Mouse (Mus musculus) T-helper 17 cell (primary cell): ENCODE measurements around the gene Olfr688.

Experiments used
- in situ Hi-C, 2 experiments: fragments of 300-600 bp; cut with MboI, MseI; formaldehyde crosslinking; loops; 1 replicate in 1 of 2; 2 replicates in 1 of 2; pipeline ENCODE4 v1.15.1; 2025; ENCODE audit warnings: high pct_unique_total_duplicates in 2 of 2

The Olfr688 gene

DNA sequence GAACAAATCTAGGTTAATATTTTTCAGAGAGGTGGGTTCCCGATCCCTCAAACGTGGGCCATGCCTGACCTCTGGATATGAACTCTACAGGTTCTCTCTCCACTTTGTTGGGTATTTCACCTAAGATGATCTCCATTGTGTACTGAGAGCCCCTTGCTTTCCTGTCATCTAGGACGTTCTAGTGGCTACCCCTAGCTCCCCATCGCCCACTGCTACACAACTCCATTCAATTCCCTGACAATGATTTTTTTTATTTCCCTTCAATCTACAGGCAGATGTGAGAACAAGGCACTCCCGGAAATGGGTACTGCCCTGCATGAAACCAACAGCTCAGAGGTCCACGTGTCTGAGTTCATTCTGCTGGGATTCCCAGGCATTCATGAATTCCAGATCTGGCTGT is at the start of gene Olfr688:
Olfr688 (plus strand) TSS at position 301 of the 400 bp plus-strand sequence.
- in situ Hi-C loops = no loop called here

DNA sequence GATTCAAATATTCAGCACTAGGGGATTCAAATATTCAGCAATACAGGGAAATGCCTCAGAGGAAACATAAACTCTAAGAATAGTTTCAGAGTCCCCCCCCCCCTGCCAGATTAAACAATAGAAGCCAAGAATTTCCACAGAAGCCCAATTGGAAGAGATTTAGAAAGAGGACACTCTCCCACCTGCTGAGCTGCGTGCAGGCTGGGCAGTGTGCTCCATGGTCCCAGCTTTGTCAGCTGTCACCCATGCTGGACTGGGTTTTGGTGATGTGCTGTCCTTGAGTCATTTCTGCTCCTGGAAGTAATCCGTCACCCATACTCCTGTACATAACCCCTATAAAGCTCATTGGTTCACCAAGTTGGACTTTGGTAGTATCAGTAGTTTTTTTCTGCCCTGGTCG is 40.2 kb upstream of the Olfr688 start:
- in situ Hi-C loops = no loop called here

DNA sequence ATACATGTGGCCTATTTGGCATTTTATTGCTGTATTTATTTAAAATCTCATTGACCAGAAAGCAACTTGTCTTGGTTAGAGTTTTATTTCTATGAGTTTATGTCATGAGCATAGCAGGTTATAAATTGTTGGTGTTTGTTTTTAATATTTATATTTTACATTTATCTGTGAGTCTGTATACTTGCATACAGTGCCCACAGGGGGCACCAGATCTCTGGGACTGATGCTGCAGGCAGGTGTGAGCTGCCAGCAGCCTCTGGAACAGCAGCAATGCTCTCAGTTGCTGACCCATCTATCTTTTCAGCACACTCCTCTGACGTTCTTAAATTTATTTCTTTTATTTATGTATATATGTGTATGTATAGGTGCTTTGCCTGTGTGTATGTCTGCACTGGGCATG is 39.7 kb upstream of the Olfr688 start:
- in situ Hi-C loops = no loop called here

DNA sequence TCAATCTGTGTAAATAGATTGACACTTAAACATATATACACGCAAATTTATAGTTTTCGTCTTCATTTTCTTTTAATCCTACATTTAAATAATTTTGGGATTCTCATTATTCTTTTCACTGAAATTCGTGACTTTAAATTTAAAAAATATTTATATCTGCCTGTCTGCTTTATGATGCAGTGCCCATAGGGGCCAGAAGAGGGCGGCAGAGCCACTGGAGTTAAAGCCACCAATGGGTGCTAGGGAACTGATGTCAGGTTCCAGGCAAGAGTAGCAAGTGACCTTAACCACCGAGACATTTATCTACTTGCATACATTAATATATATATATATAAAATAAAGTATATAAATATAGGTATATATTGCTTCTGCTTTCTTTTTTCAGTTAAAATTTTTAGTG is 31.2 kb upstream of the Olfr688 start:
- in situ Hi-C loops = loop anchor here (5.0 to 10.0 kb wide), 2 partner anchors 261 to 268 kb away; no protein-coding TSS in a partner anchor

DNA sequence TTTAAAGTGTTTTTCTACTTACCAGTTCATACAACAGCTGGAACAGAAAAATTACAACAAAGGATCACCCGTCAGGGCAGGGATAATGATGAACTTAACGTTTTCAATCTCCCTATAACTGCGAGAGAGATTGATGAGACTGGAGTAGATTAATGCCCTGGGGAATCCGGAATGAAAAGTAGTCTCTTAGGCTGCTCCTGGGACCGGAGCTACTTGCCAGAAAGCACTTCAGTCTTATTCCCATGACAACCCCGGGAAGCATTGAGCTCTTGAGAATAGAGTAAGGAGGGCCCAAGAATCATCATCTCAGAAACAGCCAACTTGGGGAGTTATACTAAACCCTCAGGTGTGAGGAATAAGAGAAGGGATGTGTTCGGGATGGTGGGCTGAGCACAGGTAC is 15.5 kb upstream of the Olfr688 start:
- in situ Hi-C loops = no loop called here

DNA sequence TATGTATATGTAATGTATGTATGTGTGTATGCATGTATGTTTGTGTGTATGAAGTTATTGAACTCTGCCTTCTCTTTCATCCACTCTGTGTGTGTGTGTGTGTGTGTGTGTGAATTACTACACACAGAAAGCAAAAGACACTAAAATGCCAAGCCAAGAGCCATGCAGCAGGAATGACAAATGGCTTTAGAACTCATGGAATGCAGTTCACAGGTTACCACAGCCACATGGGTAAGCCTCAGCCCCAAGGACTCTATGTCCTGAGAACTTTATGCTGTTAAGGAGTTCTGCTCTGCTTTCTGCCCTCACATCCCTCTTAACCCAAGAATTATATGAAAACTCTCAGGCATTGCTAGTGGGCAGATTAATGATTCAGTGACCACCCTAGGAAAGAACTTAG is 2.2 kb downstream of the Olfr688 start:
- in situ Hi-C loops = no loop called here

DNA sequence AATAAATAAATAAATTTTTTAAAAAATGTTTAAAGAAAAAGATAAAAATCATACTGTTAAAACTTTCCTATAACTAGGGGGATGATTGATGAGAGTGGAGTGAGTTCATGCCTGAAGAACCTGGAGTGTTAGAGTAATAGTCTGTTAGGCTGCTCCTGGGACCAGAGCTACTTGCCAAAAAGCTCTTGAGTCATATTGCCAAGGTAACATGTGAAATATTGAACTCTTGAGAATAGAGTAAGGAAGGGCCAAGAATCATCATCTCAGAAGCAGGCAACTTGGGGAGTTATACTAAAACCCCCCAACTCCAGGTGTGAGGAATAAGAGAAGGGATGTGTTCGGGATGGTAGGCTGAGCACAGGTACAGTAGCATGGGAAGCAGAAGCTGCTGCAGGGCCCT is 23.0 kb downstream of the Olfr688 start, which contains the start of gene Olfr689:
Olfr689 (plus strand) TSS at position 301 of the 400 bp plus-strand sequence.
- in situ Hi-C loops = no loop called here

DNA sequence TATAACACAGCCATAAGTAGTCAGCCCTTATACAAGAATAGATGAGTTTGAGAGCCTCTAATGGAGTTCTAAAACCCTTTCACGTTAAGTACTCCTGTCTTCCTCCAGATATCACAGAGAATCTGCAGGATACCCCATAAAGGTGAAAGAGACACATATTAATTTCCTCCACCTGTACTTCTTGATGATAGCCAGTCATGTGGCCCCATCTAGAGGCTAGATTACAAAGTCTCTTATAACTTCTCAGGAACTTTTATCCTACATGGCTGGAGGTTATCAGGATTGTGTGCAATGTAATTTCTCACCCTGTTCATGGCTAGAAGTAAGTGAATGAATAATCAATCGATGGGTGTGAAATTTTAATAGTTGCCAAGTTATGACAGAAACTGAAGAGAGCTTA is 37.4 kb downstream of the Olfr688 start:
- in situ Hi-C loops = loop anchor here in 1 of 2 experiments (10.0 kb wide), 1 partner anchor 1151 kb away; no protein-coding TSS in a partner anchor

DNA sequence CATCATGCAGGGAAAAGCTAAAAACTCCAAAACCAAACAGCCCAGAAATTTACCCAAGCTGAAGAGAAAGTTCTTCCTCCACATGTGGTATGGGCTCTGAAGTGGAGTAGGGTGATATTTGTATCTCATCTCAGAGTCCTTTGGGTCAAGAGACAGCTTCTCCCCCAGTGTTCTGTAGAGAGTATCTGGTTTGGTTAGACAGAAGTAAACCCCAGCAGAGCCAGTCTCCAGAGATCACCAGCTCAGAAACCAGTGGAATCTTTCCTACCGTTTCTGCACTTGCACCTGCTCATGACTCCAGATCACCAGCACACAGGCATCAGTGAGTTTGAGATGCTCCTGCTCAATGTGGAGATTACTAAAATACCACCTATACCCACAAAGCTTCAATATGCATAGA is 46.1 kb downstream of the Olfr688 start, which contains the start of gene Olfr690:
Olfr690 (minus strand) TSS at position 101 of the 400 bp plus-strand sequence.
- in situ Hi-C loops = loop anchor here in 1 of 2 experiments (5.0 kb wide), 1 partner anchor 57 kb away; no protein-coding TSS in a partner anchor
